Mouse (Mus musculus): ENCODE measurements around the gene Sgo2a. TPM values are rescaled to one million over a fixed set of nuclear protein-coding genes. Genes with fewer than 3 reads are reported as not detected.
"Not testable (repeated sequence)": the region's sequence is repeated elsewhere in the genome, so short reads cannot be mapped to it uniquely, and the experiment has no call there.

Gene Sgo2a
- polyA plus RNA-seq, 1 experiment from 2014 or later, result 1.3 TPM

GRCm38 (mm10) chr1:57989052-57989600 is 6.6 kb upstream of the Sgo2a start:
- Histone ChIP-seq H3K4me3 (ENCODE audit: low read depth, low read length) (no peak overlapping the region), H3K4me2 (replicated peaks; ENCODE audit: low read depth, low read length) (no peak overlapping the region), H3K27me3 (replicated peaks; ENCODE audit: insufficient read depth, low read length) (no peaks in the 10 kb centered on the region), H3K9ac (replicated peaks; ENCODE audit: low read depth) (no peak overlapping the region), H3K27ac (ENCODE audit: low read length) (peak overlapping the region; percentile 43), H3K9me3 (ENCODE audit: low read length) (no peaks in the 10 kb centered on the region), H3K4me1 (ENCODE audit: insufficient read depth, low read depth, low read length) (no peaks in the 10 kb centered on the region), H3K36me3 (ENCODE audit: insufficient read depth, low read length) (no peaks in the 10 kb centered on the region)
- ATAC-seq (peak; percentile 86), DNase-seq (ENCODE audit: low spot score) (peak; percentile 73)
- WGBS, result 41% methylated on average over 6 of the region's 6 CpGs
- TF ChIP-seq CTCF (IDR thresholded peaks at IDR 0.05) (no peak), EP300 (IDR thresholded peaks at IDR 0.05) (0 out of 2 replicates have a peak, but pooled peaks have one; percentile 22)

DNA sequence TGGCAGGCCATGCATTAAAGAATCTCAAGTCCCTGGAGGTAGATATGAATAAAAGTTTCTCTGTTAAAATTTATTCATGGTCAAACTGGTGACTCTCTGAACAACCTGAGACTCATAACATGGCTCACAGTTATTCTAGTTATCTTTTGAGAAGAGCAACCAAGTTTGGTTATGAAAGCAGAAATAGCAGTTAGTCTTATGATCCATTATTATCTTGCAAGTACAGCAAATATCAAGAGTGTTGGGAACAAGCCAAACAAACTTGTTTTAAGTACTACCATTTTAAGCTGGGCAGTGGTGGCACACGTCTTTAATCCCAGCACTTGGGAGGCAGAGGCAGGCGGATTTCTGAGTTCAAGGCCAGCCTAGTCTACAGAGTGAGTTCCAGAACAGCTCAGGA is 4.5 kb upstream of the Sgo2a start:
- Histone ChIP-seq H3K36me3 (ENCODE audit: insufficient read depth, low read length) (no peaks in the 10 kb centered on the region), H3K9ac (replicated peaks; ENCODE audit: low read depth) (no peak overlapping the region), H3K4me2 (replicated peaks; ENCODE audit: low read depth, low read length) (no peak overlapping the region), H3K4me1 (ENCODE audit: insufficient read depth, low read depth, low read length) (peaks cover 1% of the 10 kb centered on the region; the same call in 1 of the 2 replicates), H3K27me3 (replicated peaks; ENCODE audit: insufficient read depth, low read length) (no peaks in the 10 kb centered on the region), H3K4me3 (ENCODE audit: low read depth, low read length) (no peak overlapping the region), H3K9me3 (ENCODE audit: low read length) (no peaks in the 10 kb centered on the region), H3K27ac (ENCODE audit: low read length) (no peak overlapping the region)
- no peak for DNase-seq (ENCODE audit: low spot score)
- no peak for ATAC-seq
- TF ChIP-seq CTCF (IDR thresholded peaks at IDR 0.05) (no peak), EP300 (IDR thresholded peaks at IDR 0.05) (no peak)
- WGBS, result 79% methylated on average over 2 of the region's 2 CpGs

- H3K4me3 ChIP-seq (ENCODE audit: low read depth, low read length), result peak overlapping the region; percentile 90
- H3K9ac ChIP-seq (replicated peaks; ENCODE audit: low read depth), result peak overlapping the region; percentile 50
- no peaks in the 10 kb centered on the region for H3K27me3 ChIP-seq (replicated peaks; ENCODE audit: insufficient read depth, low read length)
- no peaks in the 10 kb centered on the region for H3K9me3 ChIP-seq (ENCODE audit: low read length)
- WGBS, result under 1% methylated on average over 27 of the region's 29 CpGs
- H3K4me2 ChIP-seq (replicated peaks; ENCODE audit: low read depth, low read length), result peak overlapping the region; percentile 81
- TF ChIP-seq EP300 (IDR thresholded peaks at IDR 0.05), result no peak
- no peak for TF ChIP-seq CTCF (IDR thresholded peaks at IDR 0.05)
- H3K36me3 ChIP-seq (ENCODE audit: insufficient read depth, low read length), result no peaks in the 10 kb centered on the region
- peaks cover 5% of the 10 kb centered on the region; the same call in 1 of the 2 replicates for H3K4me1 ChIP-seq (ENCODE audit: insufficient read depth, low read depth, low read length)
- peak; percentile 51; the same call in 1 of the 2 replicates for ATAC-seq
- no peak overlapping the region for H3K27ac ChIP-seq (ENCODE audit: low read length)
- no peak for DNase-seq (ENCODE audit: low spot score)
Measured at GRCm38 (mm10) chr1:57996133-57996615, 403 bp downstream of the Sgo2a start.

DNA sequence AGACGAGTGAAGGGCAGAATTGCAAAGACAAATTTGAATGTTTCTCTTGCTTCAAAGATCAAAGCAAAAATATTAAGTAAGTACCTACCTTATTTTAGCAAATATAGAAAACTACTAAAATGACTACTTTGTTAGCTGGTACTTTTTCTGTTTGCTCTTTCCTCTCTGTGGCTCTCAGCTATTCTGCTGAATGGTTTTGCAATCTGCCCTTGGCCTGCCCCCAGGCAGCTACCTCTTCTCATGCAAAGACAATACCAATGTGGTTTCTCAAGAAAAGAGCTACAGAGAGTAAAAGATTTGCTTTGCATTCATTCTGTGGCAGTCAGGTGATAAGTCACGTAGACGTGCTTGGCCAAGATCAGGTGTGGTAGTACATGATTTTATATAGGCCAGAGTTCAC is 2.4 kb downstream of the Sgo2a start:
- Histone ChIP-seq H3K27ac (ENCODE audit: low read length) (no peak overlapping the region), H3K9me3 (ENCODE audit: low read length) (no peaks in the 10 kb centered on the region), H3K4me2 (replicated peaks; ENCODE audit: low read depth, low read length) (no peak overlapping the region), H3K27me3 (replicated peaks; ENCODE audit: insufficient read depth, low read length) (no peaks in the 10 kb centered on the region), H3K4me1 (ENCODE audit: insufficient read depth, low read depth, low read length) (peaks cover 5% of the 10 kb centered on the region; the same call in 1 of the 2 replicates), H3K9ac (replicated peaks; ENCODE audit: low read depth) (no peak overlapping the region), H3K4me3 (ENCODE audit: low read depth, low read length) (no peak overlapping the region), H3K36me3 (ENCODE audit: insufficient read depth, low read length) (no peaks in the 10 kb centered on the region)
- DNase-seq (ENCODE audit: low spot score) (peak; percentile 55), ATAC-seq (peak; percentile 32)
- WGBS, result 55% methylated on average over 3 of the region's 3 CpGs
- TF ChIP-seq EP300 (IDR thresholded peaks at IDR 0.05), result no peak
- no peak for TF ChIP-seq CTCF (IDR thresholded peaks at IDR 0.05)

DNA sequence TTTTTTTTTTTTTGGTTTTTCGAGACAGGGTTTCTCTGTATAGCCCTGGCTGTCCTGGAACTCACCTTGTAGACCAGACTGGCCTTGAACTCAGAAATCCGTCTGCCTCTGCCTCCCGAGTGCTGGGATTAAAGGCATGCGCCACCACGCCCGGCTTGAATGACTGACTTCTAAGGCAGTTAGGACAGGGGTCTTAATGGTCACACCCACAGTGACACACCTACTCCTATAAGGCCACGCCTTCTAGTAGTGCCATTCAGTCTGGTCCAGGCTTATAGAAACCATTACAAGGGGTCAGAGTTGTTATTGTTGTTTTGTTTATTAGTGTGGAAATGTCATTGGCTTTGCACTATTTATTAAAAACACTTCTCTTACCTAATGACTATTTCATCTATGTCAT is 10.6 kb downstream of the Sgo2a start:
- not testable (repeated sequence) for H3K4me3 ChIP-seq (ENCODE audit: low read depth, low read length); ATAC-seq; H3K4me2 ChIP-seq (replicated peaks; ENCODE audit: low read depth, low read length); H3K9me3 ChIP-seq (ENCODE audit: low read length); H3K27me3 ChIP-seq (replicated peaks; ENCODE audit: insufficient read depth, low read length); H3K4me1 ChIP-seq (ENCODE audit: insufficient read depth, low read depth, low read length); DNase-seq (ENCODE audit: low spot score); H3K36me3 ChIP-seq (ENCODE audit: insufficient read depth, low read length); H3K9ac ChIP-seq (replicated peaks; ENCODE audit: low read depth); H3K27ac ChIP-seq (ENCODE audit: low read length)
- 97% methylated on average over 7 of the region's 7 CpGs for WGBS

DNA sequence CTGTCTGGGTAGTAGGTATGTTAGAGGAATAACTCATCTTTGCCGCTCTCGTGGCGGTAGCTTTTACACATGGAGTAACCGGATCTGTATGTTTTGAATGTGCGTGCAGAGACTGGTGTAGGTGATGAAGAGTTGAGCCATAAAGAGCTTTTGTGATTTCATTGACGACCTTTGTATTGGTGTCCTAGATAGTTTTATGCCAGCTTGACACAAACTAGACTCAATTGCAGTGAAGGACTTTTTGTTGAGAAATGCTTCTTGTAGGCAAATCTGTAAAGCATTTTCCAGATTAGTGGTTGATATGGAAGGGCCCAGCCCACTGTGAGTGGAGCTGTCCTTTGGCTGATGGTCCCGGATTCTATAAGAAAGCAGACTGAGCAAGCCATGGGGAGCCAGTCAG is 23.1 kb downstream of the Sgo2a start, which contains the start of gene Kctd18:
Gene Kctd18 (minus strand): TSS at position 101 of the 400 bp plus-strand sequence.
- 96% methylated on average over 7 of the region's 7 CpGs for WGBS
- H3K36me3 ChIP-seq (ENCODE audit: insufficient read depth, low read length), result peaks cover 8% of the 10 kb centered on the region; the same call in 1 of the 2 replicates
- DNase-seq (ENCODE audit: low spot score) (no peak), ATAC-seq (no peak)
- no peak for TF ChIP-seq CTCF (IDR thresholded peaks at IDR 0.05)
- no peak for TF ChIP-seq EP300 (IDR thresholded peaks at IDR 0.05)
- no peak within 1 kb of the TSS for H3K9ac ChIP-seq (replicated peaks; ENCODE audit: low read depth)
- H3K4me1 ChIP-seq (ENCODE audit: insufficient read depth, low read depth, low read length), result no peaks in the 10 kb centered on the region
- no peaks in the 10 kb centered on the region for H3K9me3 ChIP-seq (ENCODE audit: low read length)
- H3K27me3 ChIP-seq (replicated peaks; ENCODE audit: insufficient read depth, low read length), result no peaks in the 10 kb centered on the region
- H3K4me3 ChIP-seq (ENCODE audit: low read depth, low read length), result no peak within 1 kb of the TSS
- H3K4me2 ChIP-seq (replicated peaks; ENCODE audit: low read depth, low read length), result no peak within 1 kb of the TSS
- H3K27ac ChIP-seq (ENCODE audit: low read length), result no peak within 1 kb of the TSS
